Mouse (Mus musculus) monocyte, adult 2 months (primary cell): ENCODE data around the gene Ttbk1.
A peak's percentile ranks its signal among the peaks of the same experiment; 100 is the strongest.
"Not testable (repeated sequence)": the region's sequence is repeated elsewhere in the genome, so short reads cannot be mapped to it uniquely, and the experiment has no call there.

ENCODE experiments used
- DNase-seq, 2 experiments: peaks; one replicate each; pipeline ENCODE4 v3.0.0; 2022; ENCODE audit warnings: low spot score in 2 of 2, low read depth in 1 of 2

Ttbk1 gene

DNA sequence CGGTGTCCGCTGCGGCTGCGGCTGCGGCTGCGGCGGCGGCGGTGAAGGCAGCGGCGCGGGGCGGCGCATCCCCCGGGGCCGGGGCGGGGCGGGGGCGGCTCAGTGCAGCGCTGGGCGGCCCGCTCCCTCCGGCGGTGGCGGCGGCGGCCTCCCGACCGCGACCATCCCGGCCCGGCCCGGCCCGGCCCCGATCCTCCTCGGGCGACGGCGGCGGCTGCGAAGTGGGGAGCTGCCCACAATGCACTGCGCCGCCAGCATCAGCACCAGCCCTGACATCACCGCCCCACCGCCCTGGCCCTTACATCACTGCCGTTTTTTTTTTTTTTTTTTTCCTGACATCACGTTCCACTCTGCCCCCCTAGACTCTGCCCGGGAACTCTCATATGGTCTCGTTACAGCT is at the start of gene Ttbk1:
TSS of gene Ttbk1 (minus strand) at position 245 of the 400 bp plus-strand sequence.
- no peak for DNase-seq

- DNase-seq: peak in 1 of 2 experiments; percentile 44
Observed at GRCm38 (mm10) chr17:46525579-46526307, 38.3 kb upstream of the Ttbk1 start.

GRCm38 (mm10) chr17:46525065-46525464 is 37.6 kb upstream of the Ttbk1 start:
- no peak for DNase-seq

DNA sequence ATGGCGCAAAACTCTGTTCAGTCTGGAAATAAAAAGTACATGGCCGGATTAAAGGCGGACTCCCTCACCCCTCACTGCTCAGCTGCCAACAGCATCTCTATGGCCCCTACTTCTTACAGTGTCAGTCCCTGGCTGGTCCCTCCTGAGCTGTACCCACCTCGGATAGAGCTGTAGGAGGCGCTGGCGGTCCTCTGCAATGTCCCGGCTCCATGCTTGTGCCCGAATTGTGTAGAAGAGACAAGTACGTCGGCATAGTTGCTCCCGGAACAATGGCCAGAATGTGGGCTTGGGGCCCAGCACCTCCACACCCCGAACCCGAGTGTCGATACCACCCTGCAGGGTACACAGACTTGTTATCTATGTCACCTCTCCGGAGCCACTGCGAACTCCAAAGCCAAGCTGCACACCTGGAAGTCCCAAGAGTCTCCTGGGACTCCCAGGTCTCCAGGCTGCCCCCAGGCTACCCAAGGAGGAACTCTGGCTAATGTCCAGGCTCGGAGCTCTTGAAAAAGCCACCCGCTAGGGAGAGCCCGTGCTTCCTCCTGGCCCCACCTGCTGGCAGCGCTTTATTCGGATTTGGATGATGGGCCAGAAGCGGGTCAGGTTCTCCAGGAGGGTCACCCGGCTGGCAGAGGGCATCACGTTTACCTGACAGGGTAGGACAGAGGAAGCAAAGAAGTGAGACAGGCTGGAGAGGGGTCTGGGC is 34.6 kb upstream of the Ttbk1 start:
- DNase-seq: no peak

- no peak for DNase-seq
Observed at GRCm38 (mm10) chr17:46521174-46521573, 33.7 kb upstream of the Ttbk1 start.

DNA sequence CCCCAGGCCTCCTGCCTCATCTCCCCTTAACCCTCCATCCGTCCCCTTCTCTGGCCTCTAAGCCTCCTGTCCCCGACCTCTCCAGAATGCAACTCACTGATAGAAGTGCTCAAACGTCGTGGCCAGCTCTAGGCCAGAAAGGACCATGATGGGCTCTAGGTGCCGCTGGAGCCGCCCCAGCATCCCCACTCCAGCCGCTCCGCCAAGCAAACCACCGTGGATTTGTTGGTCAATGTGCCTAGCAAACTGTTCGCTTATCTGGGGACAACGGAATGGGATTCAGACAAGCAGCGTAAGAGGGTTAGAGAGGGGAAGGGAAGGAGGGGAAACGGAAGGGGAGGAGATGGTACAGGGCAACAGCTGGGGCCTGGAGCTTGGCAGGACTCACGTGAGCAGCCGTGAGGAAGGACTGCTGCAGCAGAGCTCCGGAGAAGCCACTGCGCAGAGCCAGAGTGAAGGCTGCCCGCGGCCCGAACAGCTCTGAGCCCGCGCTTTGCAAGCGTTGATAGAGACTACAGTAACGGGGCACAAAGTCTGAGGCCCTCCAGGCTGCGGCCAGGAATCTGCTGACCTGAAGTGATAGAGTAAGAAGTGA is 33.0 kb upstream of the Ttbk1 start:
- DNase-seq: no peak

DNA sequence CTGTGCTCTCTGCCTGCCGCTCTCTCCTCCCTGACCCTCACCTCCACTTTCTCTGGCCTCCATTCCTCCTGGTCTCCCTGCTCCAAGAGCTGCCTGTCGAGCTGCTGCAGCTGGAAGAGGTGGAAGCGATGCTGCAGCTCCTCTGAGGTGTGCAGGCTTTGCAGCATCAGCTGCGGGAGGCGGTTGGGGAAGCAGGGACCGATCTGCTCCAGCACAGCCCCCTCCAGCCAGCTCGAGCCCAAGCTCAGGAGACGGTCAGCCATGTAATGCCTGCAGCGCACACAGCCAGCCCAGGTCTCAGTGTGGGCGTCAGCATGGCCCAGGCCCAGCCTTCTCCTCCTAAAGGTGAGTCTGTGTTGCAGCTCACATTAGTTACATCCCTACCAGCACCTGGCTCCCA is 32.5 kb upstream of the Ttbk1 start:
- DNase-seq: no peak

- DNase-seq: no peak
Observed at GRCm38 (mm10) chr17:46513329-46513728, 25.9 kb upstream of the Ttbk1 start.

DNA sequence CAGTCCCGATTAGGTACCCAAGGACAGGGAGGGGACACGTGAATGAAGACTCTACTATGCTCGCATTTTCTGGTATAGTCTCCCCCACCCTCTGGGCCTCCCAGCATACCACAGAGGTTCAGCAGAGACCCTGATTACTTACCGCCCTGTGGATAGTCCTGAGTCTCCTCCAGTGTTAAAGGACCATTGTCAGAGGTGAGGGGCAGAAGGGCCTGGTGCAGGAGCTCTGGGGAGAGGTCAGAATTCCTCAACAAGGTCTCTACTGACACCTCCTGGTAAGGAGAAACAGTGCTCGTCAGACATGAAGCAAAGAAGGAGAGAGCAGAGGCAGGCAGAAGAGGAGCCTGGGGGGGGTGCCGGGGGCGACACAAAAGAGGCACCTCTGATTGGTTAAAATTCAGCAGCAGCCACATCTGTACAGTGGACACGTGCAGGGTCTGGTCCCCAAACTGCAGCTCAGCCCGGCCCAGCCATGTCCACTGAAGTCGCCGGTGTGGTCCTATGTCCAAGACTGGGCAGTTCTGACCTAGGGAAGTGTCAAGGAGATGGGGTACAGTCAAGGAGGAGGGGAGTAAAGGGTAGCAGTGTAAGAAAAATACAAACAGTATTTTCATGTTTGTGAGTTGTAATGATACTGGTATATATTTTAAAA is 23.7 kb upstream of the Ttbk1 start:
- no peak for DNase-seq

- DNase-seq: no peak
Observed at GRCm38 (mm10) chr17:46505617-46506016, 18.1 kb upstream of the Ttbk1 start.

DNA sequence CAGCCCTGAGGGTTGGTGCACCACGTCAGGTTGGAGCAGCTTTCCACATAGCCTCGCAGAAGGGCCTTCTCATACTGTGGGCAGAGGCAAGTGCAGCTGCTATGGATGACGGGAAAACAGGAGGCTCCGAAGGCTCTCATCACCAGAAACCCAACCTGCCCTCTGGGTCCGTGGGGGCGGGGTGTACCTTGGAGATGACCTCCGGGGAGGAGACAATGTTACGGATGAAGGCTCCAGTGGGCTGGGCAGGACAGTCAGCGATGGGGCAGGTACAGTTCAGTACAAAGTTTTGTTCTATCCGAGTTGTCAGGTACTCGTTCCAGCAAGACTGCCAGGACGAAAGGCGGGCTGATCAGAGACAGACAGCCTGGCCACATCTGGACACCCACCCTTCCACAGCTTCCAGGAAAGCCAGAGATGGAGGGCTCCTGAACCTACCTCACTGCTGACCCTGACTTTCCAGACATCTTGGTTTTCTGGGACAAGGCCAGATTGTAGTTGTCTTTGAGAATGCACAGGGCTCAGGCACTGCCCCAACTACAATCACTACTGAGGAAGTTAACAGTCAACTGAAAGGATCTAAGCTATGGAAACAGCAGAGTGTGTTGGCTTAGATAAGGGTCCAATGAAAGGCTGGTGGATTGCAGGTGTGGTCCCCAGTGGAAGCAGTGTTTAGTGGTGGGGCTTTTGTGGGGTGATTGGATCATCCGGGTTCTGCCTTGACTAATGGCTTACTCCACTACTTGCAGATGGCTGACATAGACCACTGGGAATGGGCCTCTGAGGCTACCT is 16.6 kb upstream of the Ttbk1 start:
- DNase-seq: no peak

GRCm38 (mm10) chr17:46502775-46503174 is 15.3 kb upstream of the Ttbk1 start:
- DNase-seq: no peak

GRCm38 (mm10) chr17:46497956-46498355 is 10.5 kb upstream of the Ttbk1 start:
- no peak for DNase-seq

DNA sequence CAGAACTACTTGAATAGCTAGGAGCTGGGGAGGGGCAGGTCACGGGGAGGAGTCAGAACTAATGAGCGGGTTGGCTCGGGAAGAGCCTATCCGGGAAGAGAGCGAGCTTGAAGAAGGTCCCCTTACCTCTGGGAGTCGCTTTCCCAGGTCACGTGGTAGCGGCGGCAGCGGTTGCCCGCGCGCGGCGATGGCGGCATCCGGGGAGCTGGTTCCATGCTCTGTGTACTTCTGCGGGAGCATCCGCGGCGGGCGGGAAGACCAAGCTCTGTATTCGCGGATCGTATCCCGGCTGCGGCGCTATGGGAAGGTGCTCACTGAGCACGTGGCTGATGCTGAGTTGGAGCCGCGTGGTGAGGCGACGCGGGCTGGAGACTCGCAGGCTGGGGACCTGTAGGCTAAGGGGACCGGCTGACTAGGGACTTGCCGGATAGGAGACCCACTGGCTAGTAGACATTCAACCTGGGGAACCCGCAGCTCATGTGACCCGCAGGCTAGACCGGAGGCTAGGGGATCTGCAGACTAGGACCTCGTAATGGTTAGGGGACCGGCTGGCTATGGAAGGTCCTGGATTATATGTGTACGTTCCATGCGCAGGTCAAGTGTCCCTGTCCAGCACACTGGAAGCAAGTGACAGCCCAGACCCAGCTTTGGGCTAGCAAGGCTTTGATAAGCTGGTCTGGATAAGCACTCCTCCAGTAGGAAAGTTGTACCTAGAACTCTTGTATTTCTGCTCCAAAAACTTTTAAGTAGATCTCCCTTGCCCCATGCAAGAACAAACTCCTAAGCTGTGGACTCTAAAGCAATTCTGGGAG is 9.4 kb upstream of the Ttbk1 start, which contains the start of gene Dnph1:
TSS of gene Dnph1 (plus strand) at position 89 of the 812 bp plus-strand sequence.
- peak; percentile 27 to 32 for DNase-seq

GRCm38 (mm10) chr17:46496081-46496480 is 8.6 kb upstream of the Ttbk1 start:
- not testable (repeated sequence) for DNase-seq

- DNase-seq: no peak
Observed at GRCm38 (mm10) chr17:46495486-46495885, 8.0 kb upstream of the Ttbk1 start.

DNA sequence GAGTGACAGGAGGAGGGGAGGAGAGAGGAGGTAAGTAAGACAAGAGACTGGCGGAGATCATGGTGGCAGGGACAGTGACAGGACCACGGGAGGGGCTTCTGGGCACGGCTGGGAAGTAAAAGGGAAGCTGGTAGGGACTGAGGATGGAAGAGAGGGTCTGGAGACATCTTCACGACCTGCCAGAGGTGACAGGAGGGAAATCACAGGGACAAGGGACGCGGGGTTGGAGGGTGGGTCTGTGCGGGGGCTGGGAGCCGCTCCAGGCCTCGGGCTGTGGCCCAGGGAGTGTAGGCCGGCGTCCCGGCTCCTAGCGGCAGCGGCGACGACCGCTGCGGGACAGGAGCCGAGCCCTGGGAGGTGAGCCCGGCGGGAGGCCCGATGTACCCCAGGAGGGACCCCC is 480 bp downstream of the Ttbk1 start:
- no peak for DNase-seq

DNA sequence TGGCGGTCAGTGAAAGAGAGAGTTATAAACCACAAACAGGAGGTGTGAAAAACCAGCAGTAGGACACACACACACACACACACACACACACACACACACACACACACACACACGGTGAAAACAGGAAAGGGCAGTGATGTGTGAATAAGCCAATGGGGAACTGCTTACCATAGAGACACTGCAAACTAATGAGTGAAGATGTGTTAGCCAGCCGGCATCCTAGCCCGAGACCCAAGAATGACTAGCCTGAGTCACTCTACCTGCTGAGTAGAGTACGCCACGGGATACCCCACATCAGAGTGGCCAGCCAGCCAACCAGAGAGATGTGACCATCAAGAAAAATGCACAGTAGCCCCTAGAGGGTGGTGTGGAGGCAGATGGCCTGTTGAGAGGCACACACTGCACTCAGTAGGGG is 3.0 kb downstream of the Ttbk1 start:
- no peak for DNase-seq

DNA sequence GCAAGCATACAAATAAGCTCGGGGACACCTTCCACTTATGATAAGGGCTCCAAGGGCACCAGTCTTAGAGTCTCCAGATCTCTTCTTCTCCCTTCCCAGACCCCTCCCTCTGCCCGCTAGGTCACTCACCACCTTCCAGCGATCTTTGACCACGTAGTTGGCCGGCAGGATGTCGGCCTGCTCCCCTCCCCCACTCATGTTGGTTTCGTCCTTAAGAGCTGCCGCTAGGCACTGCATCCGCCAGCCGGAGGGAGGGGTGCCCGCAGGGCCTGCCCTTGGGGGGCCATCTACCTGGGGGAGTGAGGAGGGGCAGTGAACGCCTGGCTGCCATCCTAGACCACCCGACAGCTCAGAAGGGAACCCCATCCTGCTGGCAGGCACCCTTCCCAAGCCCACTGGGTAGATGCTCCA is 3.4 kb downstream of the Ttbk1 start:
- no peak for DNase-seq

DNA sequence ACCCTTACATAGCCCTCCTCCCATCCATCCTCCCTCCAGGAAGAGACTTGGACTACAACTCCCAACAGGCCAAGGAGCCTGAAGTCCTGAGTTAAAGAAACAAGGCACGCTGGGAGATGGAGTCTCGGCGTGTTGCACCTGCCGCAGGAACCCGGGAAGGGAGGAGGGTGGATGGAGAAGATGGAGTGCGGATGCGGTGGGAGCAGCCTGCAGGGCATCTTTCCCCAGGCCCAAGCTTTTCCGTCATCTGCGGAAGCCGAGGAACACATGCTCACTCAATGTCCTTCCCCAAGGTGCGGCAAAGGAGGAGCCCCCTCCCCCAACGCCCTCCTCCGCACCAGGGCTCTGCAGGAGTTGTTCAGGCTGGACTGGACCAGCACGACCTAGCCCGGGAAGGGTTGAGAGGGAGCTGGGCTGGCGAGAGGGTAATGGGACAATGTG is 3.9 kb downstream of the Ttbk1 start:
- no peak for DNase-seq
